Comparison of ENCODE assay signal across 12 mouse cellular contexts in the genomic region with DNA sequence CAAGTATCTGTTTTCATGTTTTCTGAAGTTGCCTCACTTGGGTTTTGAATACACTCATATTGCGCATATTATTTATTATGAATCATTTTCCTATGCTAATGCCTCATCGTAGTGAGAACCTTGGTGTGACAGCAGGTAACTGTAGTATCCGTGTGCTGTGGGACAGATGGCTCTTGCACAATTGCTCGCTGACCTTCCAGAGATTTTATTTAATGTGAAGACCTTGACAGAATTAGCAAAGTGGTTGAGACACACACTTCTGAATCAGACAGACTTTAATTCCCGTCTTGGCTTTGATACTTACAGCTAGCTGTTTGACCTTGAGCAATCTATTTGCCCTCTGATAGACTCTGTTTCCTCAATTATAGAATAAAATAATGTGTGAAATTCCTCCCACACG.
"Had no signal": no experiment of that assay in that cellular context is flagged by ENCODE, and none has a peak within 500 bp of the region (broad histone marks: within the 10 kb centered on the region; RNA-seq: fewer than 3 reads in every experiment).

No protein-coding gene starts in this region.

- H3K27ac ChIP-seq: kidney, embryonic 15.5 days; limb, embryonic 13.5 days; liver, embryonic 14.5 days; neural tube, embryonic 15.5 days had no signal

- ATAC-seq: midbrain, embryonic 16.5 days had no signal

- H3K4me1 ChIP-seq: kidney, embryonic 15.5 days; limb, embryonic 13.5 days; neural tube, embryonic 15.5 days had no signal

- H3K4me2 ChIP-seq: kidney, embryonic 15.5 days; limb, embryonic 13.5 days; neural tube, embryonic 15.5 days had no signal

- H3K9ac ChIP-seq: kidney, embryonic 15.5 days; limb, embryonic 13.5 days; liver, embryonic 14.5 days; neural tube, embryonic 15.5 days had no signal

- H3K4me3 ChIP-seq: kidney, embryonic 15.5 days; limb, embryonic 13.5 days; neural tube, embryonic 15.5 days had no signal

- DNase-seq: kidney, postnatal 14 days; left cerebral cortex, postnatal 4 days; lung, adult 18-20 months; lung, postnatal 36 days; right cerebral cortex, adult 18-20 months; right cerebral cortex, postnatal 25 days; thymus, postnatal 36 days had no signal

- H3K9me3 ChIP-seq: kidney, embryonic 15.5 days; limb, embryonic 13.5 days; neural tube, embryonic 15.5 days had no signal

- H3K27me3 ChIP-seq: kidney, embryonic 15.5 days; limb, embryonic 13.5 days; neural tube, embryonic 15.5 days had no signal

- H3K36me3 ChIP-seq: kidney, embryonic 15.5 days; limb, embryonic 13.5 days; neural tube, embryonic 15.5 days had no signal
